Mouse (Mus musculus): ENCODE measurements around the gene Opn1sw.
"Not testable (repeated sequence)": the region's sequence is repeated elsewhere in the genome, so short reads cannot be mapped to it uniquely, and the experiment has no call there.

Opn1sw gene

DNA sequence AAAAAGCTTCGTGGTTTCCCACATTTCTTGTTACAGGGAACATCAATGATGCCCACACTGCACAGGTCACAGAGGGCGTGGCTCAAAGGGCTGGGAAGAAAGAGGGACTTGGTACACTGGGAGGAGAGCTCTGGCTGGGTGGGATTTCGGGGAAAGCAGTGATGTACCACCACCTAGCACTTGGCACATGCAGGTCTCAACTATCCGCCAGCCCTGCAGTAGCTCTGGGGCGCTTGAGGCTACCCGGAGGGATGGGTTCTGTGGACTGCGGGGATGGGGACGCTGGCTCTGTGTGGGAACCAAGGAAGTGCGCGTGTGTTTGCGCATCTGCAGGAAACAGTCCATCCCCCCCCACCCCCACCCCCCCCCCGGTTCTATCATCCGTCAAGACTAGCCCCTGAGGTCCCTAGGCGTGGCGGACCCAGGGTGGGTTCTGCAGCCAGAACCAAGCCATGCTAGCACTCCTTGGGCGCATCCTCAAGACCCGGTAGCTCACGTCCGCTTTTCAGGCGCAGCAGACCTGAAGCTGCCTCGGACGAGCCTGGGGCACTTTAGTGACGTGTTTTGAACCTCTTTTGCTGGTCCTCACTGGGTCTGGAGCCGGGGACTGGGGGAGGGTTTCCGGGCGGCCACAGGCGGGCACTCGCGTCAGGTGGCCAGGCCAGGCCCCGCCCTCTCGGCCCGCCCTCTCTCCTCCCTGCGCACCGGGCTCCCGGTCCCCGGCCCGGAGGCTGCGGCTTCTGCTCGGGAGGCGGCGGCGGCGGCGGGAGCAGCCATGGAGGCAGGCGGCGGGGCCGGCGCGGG lies 7.8 kb upstream of the Opn1sw start, which contains the start of gene Ccdc136:
Gene Ccdc136 (plus strand): TSS at position 400 of the 804 bp plus-strand sequence.
- peak; percentile 86 for DNase-seq

DNA sequence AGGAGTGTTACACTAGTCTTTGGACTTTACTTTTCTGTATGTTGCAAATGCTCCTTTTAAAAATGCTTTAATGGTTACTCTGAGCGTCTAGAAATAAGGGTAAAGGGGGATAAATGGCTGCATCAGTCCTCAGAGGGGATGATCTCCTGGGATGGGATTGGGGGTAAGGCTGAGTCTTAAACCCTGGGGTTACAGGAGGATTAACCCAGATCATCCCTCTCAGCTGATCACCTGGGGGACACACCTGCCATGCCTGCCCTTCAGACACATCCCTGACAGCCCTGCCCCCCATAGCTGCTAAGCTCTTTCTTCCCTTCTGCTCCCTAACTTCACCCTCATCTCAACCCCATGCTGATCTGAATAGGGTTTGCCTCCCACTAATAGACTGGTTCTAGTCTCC lies 6.0 kb upstream of the Opn1sw start:
- DNase-seq, result no peak

DNA sequence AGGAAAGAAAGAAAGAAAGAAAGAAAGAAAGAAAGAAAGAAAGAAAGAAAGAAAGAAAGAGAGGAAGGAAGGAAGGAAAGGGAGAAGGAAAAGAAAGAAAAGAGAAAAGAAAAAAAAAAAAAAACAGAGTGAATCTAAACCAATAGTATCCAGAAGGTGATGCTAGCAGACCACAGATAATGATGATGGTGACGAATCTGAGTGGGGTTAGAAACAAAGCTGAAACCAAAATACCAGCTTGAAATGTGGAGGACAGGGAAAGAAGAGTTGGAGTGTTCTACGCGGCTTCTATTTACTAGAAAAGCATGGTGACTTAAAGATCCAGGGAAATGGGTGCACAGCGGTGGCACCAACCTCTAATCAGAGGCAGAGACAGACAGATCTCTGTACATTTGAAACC lies 3.5 kb upstream of the Opn1sw start:
- DNase-seq, result no peak

DNA sequence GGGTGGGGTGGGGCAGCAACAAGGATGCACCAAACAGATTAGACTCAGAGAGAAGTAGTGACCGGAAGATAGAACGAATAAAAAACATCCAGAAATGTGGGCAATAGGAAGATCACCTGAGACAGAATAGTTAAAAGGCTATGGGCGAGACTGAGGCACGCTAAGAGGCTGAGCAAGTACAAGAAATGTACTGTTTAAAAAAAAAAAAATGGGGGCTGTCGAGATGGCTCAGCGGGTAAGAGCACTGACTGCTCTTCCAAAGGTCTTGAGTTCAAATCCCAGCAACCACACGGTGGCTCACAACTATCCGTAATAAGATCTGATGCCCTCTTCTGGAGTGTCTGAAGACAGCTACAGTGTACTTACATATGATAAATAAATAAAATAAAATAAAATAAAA lies 3.0 kb upstream of the Opn1sw start:
- not testable (repeated sequence) for DNase-seq

DNA sequence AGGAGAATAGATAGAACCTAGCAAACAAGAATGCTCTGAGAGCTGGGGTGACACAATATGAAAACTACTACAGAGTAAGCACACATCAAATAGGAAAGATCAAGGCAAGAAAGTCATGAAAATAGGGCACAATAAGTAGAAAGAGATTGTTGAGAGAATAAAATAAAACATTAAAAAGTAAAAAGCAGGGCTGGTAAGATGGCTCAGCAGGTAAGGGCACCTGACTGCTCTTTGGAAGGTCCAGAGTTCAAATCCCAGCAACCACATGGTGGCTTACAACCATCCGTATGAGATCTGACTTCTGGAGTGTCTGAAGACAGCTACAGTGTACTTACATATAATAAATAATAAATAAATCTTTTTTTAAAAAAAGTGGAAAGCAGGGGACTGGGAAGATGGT lies 2.2 kb upstream of the Opn1sw start:
- DNase-seq, result not testable (repeated sequence)

DNA sequence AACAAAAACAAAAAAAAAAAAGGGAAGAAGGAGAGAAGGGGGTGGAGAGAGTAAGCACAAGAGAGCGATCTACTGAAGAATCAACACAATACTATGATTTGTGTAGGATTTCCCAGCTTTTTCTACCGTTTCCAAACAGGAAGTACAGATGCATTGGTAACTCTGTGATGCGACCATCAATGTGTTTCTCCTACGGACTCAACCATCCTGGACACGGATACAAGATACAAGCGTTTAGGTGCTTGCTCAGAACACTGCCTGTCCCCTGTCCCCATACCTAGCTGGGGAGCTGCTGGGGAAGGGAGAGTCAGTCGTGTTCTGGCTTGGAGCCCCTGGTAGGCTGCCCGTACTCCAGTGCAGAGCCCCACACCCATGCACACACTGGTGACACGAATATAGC lies 1.2 kb upstream of the Opn1sw start:
- DNase-seq, result no peak

DNA sequence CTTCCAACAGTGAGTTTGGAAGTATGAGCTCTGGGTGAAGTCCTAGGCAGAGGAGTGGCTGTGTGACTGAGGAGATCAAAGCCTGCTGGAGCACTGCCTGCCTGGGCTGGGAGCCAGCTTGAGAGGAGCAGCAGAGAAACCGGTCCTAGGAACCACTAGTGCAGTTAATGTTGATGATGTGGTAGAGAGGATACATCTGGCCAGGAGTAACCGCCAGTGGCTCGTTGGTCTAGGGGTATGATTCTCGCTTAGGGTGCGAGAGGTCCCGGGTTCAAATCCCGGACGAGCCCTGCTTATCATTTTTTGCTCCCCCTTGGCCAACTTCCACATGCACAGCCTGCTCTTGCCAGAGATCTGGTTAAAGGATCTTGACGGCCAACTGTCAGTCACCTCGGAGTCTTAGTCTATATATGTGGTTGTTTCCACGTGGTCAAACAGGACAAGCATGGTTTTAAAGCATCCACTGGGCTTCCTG lies 375 bp upstream of the Opn1sw start:
- DNase-seq, result peak; percentile 49

DNA sequence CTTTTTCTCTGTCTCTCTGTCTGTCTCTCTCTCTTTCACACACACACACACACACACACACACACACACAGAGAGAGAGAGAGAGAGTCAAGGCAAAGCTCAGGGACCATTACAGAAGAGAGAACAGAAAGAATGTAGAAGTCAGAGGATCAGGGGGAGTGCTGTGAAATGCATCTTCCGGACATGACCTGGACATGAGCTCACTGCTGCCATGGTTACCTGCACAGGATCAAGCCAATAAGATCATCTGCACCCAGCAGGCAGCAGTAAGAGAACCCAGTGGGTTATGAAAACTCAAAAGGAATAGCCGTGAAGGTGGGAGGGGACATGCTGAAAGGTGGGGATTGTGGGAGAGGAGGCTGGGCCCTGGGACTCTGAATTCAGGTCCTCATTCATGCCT lies 5.8 kb downstream of the Opn1sw start:
- no peak for DNase-seq

DNA sequence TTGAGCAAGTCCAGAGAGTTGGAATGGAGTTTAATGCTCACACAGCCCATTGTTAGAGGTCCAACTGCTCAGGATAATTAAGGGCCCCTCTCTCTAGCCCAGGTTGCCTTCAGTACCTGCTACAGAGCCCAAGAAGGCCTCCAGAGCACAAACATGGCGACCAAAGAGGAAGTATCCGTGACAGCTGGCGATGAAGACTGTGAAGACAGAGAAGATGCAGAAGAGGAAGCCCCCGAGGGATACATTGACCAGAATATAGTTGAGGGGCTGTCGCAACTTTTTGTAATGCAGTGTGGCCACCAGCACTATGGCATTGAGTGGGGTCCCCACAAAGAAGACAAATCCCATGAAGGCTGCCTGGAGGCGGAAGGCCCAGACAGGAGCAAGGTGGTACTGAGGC lies 8.3 kb downstream of the Opn1sw start:
- DNase-seq, result no peak

DNA sequence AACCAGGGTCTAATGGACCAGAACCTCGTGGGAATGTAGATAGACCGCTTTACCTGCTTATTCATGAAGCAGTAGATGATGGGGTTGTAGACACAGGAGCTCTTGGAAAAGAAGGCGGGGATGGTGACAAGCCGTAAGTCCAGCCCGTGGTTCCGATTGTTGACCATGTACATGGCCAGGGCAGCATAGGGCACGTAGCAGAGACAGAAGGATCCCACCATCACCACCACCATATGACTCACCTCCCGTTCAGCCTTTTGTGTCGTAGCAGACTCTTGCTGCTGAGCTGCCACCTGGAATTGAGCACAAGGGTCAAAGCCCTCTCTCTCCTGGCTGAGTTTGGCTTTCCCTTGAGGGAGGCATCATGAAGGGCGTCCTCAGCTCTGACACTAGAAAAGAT lies 9.6 kb downstream of the Opn1sw start:
- no peak for DNase-seq

DNA sequence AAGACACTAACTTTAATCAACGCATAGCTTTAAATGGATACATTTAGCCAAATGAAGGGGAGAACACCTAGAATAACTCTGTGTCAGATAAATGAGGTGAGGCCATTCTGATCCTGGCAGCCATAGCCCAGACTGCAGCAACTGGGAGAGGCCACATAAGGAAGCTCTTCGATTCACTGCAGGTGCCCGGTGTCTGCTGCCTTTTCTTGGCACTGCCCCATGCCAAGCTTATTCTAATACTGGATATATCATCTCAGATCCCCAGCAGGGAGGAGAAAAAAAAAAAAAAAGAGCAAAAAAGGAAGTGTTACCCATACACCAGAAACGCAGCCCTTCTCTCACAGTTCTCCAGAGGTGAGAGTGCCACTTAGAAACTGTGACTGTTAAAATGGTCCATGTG lies 10.9 kb downstream of the Opn1sw start:
- no peak for DNase-seq

DNA sequence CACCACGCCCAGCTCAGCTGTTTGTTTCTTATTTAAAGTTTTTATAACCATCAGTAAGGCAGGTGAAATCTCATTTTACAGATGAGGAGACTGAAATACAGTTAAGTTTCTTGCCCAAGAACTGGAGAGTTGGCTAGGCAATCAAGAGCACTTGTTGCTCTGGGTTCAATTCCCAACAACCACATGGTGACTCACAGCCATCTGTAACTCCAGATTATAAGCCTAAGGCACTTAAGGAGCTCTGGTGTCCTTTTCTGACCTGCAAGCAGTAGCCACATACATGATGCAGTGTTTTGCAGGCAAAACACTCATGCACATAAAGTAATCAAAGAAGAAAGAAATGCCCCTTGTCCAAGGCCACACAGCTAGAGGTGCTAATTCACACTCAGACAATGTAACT lies 23.0 kb downstream of the Opn1sw start:
- no peak for DNase-seq

DNA sequence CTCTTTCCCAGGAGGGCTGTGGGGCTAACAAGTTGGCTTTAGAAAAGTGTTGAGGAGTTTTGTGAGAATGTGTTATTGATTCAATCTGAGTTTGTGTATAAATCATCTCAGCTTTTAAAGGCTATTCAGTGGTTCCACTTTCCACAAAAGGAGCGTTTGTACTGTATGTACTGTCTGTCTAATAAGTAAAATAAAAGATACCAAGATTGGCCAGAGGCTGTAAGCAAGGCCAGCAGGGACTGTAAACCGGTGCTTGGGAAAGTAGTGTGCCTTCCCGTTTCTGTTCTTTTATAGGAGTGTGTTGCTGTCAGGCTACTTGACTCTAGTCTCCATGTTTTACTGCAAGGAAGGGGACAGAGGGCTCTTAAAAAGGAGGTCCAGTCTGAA lies 25.1 kb downstream of the Opn1sw start:
- DNase-seq, result no peak

DNA sequence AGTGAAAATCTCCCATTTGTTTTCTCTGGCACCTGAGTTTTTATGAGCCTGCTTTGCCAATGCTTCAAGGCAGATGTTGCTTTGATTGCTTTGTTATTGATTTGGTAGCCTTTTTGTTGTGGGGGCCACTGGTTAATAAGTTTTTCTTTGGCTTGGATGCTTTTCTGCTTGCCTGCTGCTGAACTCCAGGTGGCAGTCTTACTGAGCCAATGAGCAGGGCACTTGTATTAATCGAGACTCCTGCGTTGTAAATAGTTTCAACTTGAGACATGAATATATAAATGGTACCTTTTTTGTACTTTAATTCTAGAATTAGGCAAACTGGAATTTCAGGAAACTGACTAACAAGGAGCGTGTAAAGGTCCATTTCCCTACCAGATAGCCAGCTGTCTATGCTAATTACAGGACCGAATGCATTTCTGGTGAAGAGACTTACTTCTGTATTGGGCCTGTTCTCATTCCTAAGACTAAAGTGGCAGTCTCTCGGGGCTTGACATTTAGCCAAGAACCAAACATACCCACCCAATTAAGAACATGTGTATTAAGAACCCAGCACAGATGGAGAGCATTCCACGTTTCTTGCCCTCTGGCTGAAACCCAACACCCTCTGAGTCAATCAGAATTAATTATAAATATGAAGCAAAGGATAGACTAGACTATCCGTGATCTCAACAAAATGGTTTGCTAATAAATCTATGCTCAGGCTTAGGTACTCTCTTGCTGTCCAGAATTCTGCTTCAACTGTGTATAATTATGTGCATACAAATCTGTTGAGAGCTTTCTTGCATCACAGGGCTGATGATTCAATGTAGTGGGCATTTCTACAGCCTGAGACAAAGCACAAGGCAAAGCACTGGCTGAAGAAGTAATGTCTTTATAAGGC lies 25.8 kb downstream of the Opn1sw start:
- DNase-seq, result peak; percentile 39

DNA sequence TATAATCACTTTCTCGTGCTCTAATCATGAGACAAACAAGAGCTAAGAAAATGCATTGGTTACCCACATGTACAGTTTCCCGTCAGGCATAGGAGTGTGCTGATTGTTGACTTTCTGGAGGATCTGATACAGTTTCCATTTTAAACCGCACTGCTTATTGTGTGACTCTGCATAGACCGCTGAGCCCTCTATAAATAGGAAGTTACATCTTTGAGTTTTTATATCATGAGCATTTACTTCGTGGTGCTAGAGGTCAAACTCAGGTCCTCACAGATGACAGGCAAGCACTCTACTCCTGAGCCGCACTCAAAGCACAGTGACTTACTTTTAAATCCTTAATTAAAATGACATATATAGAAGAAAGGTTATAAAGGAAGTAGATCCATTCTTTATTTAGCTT lies 28.1 kb downstream of the Opn1sw start:
- no peak for DNase-seq

DNA sequence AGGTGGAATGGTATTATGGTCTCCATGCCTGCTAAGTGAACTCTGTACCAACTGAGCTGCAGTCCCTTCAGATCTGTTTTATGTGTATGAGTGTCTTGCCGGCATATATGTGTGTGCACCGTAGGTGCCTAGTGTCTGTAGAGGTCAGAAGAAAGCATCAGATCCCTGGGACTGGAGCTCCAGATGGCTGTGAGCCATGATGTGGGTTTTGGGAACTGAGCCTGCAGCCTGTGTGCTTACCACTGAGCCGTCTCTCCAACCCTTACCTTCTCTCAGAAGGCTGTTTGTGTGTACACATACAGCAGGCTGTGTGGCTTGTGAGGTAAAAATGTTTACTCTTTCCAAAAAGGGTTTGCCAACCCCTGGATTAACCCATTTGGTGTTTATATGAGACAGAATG lies 28.9 kb downstream of the Opn1sw start:
- no peak for DNase-seq

DNA sequence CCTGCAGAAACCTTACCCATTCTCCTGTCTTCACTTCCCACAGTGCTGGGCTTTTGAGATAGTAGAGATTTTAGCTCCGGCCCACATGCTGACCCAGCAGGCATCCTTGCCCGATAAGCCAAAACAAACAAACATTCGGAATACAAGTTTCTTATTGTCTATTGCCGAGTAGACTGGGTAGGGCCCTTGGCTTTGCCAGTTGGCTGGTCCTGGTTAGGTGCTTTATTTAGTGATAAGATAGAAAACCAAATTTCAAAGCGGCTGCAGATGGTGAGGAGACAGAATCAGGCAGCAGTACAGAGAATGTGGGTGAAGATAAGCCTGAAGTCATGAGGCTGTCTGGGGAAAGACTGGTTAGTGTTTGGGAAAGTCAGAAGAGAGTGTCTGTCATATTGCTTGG lies 35.5 kb downstream of the Opn1sw start:
- no peak for DNase-seq

DNA sequence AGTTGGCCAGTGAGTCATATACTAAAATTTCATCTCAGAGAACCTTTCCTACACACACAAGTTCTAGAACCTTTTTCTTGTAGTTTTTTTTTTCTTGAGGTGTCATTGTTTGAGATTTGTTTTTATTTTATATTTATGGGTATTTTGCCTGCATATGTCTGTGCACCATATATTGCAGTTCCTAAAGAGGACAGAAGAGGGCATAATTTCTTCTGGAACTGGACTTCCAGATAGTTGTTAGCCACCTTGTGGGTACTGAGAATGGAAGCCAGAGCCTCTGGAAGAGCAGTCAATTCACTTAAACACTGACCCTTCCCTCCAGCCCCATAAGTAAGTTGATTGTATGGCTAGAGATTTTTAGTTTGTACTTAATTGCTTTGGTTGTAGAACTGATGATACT lies 36.7 kb downstream of the Opn1sw start:
- DNase-seq, result peak; percentile 23

DNA sequence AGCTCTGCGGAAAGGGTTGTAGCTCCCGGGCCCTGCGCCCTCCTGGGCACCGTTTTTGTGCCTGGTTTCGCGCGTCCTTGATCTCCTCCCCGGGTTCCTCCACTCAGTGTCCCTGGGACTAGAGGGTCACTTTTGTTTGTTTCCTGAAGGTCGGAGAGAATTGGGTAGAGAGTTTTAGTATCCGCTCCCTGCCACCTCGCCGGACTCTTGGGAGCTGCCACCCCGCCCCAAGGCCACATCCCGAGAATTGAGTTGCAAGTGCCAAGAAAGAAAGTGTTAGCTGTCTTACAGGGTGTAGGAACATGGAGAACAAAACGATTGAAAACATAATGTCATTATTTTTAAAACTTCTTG lies 39.9 kb downstream of the Opn1sw start:
- DNase-seq, result no peak

DNA sequence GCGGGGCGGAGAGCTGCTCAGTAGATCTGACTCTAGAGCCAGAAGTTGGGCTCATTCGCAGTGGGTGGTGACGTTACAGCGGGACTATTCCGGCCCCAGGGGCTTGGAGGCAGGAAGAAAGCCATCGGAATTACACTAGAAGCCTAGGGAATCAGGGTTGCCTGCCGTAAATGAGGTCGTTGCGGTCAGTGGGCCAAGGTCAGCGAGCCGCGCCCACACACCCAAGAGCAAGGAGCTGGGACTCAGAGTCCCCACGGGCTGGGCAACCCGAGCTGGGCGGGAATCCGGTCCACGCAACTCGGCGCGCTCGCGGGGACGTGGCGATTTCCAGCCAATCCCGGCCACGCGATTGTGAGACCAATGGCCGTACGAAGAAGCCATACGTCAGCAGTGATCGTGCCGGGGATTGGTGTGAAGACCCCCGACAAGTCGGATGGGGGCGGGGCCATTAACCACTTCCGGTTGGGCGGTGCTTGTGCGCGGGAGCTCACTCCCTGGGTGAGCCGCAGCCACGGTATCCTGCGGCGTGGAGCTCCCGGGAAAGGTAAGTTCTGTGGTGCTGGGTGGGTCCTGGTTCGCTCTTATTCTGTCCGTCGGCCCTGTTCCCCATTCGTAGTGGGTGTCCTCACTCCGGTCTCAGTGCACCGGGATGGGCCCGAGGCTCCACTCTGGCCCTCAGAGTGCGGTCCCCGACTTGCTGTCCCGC lies 40.5 kb downstream of the Opn1sw start, which contains the start of gene Calu:
Gene Calu (plus strand): TSS at position 405 of the 706 bp plus-strand sequence.
- peak; percentile 100 for DNase-seq

DNA sequence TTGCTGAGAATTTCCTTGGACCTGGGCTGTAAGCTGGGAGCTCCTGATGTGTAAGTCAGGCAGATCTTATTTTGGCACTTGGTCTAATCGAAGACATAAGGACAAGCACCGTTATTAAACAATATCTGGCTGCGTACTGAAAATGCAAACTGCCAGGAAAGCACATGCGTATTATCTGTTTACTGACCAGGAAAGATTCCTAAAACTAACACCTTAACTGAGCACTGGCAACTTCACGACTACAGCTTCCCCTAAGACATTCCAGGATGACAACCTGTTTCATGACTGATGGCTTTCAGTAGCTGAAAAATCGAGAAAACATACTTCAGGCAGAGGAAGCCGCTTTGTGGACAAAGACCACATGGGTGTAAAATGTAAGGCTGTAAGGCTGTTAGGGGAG lies 41.1 kb downstream of the Opn1sw start:
- no peak for DNase-seq

DNA sequence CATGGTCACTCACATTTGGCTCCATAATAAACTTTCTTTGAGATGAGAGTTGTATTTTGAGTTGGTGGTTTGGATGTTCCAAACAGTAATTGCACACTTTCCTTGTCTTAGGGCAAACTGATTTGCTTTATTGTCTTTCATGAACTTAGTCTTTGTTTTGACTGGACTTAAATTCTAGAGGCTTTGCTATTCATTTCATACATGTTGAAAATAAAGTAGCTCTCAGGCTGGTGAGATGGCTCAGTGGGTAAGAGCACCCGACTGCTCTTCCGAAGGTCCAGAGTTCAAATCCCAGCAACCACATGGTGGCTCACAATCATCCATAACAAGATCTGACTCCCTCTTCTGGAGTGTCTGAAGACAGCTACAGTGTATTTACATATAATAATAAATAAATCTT lies 41.8 kb downstream of the Opn1sw start:
- not testable (repeated sequence) for DNase-seq

DNA sequence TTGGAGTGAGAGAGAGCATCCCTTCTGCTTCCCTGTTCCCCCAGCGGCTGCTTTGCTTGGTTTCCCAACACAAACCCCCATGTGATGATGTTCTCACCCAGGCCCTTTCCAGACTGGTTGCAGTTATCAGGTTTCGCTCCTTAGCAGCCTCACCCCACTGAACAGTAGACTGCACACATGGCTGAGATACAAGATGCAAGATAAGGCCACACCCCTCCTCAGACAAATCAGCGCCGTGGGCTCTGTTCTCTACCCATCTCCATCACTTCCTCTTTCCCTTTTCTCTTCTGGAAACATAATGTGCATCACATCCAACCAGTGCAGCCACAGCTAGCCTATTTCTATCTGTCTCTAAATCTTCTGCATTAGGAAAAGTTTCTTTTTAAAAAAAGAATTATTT lies 58.8 kb downstream of the Opn1sw start:
- DNase-seq, result no peak

Measured in embryo, embryonic 11 days (tissue).